Mouse (Mus musculus) liver, adult 2 months (tissue): ENCODE results near the gene Gm826. TPM values are rescaled to one million over a fixed set of nuclear protein-coding genes. Genes with fewer than 3 reads are reported as not detected.

Source experiments
- DNase-seq: peaks from one replicate; pipeline ENCODE4 v3.0.0-alpha.2; 2011; ENCODE audit warnings: low read depth, low spot score; ENCODE audit errors: extremely low read depth
- H3K27ac ChIP-seq: fragments of 200-500 bp; replicated peaks from 2 replicates; pipeline ENCODE4 v1.5.1; 2012; ENCODE audit warnings: low read depth, mild to moderate bottlenecking, control low read depth, inconsistent platforms, low read length; ENCODE audit not compliant: insufficient read depth
- H3K27me3 ChIP-seq: fragments of 200-500 bp; 2 replicates; pipeline ENCODE4 v1.6.1; 2012; ENCODE audit warnings: mild to moderate bottlenecking, moderate library complexity, low read length, inconsistent platforms; ENCODE audit not compliant: control insufficient read depth, insufficient read depth
- H3K36me3 ChIP-seq: fragments of 200-500 bp; 2 replicates; pipeline ENCODE4 v1.6.1; 2012; ENCODE audit warnings: low read length, inconsistent platforms; ENCODE audit not compliant: control insufficient read depth, insufficient read depth
- H3K4me1 ChIP-seq: fragments of 200-500 bp; 2 replicates; pipeline ENCODE4 v1.6.1; 2011; ENCODE audit warnings: low read length; ENCODE audit not compliant: control insufficient read depth, insufficient read depth
- H3K4me3 ChIP-seq: fragments of 200-500 bp; 2 replicates; pipeline ENCODE4 v1.5.1; 2011; ENCODE audit warnings: low read depth, mild to moderate bottlenecking, control low read depth, low read length, moderate library complexity; ENCODE audit not compliant: insufficient read depth
- H3K79me2 ChIP-seq: fragments of 200-500 bp; 2 replicates; pipeline ENCODE4 v1.6.1; 2012; ENCODE audit warnings: inconsistent platforms, mild to moderate bottlenecking, low read length, moderate library complexity; ENCODE audit not compliant: control insufficient read depth, insufficient read depth
- H3K9ac ChIP-seq: fragments of 200-500 bp; 2 replicates; pipeline ENCODE4 v1.6.1; 2012; ENCODE audit warnings: low read depth, mild to moderate bottlenecking, control low read depth, inconsistent platforms, low read length
- CTCF ChIP-seq: fragments of 200-500 bp; IDR thresholded peaks from 2 replicates; pipeline ENCODE4 v1.5.1; 2011; ENCODE audit warnings: low read depth, low read length, control low read depth
- POLR2A ChIP-seq: fragments of 200-500 bp; IDR thresholded peaks from 2 replicates; pipeline ENCODE4 v1.6.1; 2011; ENCODE audit warnings: low read length, control low read depth; ENCODE audit not compliant: insufficient read depth; ENCODE audit errors: extremely low read depth
- WGBS: fragments of 180-500 bp; shearing (Covaris S2); methylation state at CpG from one replicate; pipeline ENCODE4 v1.1.7; 2018; 5-methylcytosine and 5-hydroxymethylcytosine counted together
- polyA plus RNA-seq: library from polyadenylated mRNA; depleted of rRNA; stranded (reverse); fragments of >200 nt; gene quantifications from 2 replicates; pipeline ENCODE4 v1.2.3, GENCODE M21; 2012; rRNA removed
- total RNA-seq: library from RNA; depleted of rRNA; stranded (reverse); fragments of >200 nt; gene quantifications from 2 replicates; pipeline ENCODE4 v1.2.3, GENCODE M21; 2014; rRNA removed

The Gm826 gene
- total and polyA plus RNA-seq, 2 experiments = 1.4 to 4.1 TPM

DNA sequence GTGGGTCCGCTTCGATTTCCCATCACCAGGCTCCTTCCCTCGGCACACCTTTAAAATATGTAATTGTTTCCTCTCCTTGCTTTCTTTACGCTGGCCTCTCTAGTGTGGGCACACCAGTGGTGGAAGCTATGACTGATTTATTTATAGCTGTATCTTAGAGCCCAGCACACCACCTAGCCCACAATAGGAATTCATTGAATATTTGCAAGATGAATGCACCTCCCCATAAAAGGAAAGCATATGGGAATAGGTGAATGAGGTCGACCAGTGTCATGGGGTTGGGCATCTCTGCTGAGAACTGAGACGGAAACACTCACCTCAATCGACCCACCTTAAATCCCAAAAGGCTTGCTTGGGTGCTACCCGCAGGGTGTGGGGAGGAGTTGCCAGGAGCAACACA is 70.1 kb downstream of the Gm826 start:
- Histone ChIP-seq H3K9ac (no peak overlapping the region), H3K36me3 (no peaks in the 10 kb centered on the region), H3K4me1 (no peaks in the 10 kb centered on the region), H3K27me3 (no peaks in the 10 kb centered on the region), H3K79me2 (no peaks in the 10 kb centered on the region), H3K27ac (no peak overlapping the region), H3K4me3 (no peak overlapping the region)
- no peak for DNase-seq
- WGBS = 93% methylated on average over 8 of the region's 8 CpGs
- TF ChIP-seq CTCF (no peak), POLR2A (no peak)

DNA sequence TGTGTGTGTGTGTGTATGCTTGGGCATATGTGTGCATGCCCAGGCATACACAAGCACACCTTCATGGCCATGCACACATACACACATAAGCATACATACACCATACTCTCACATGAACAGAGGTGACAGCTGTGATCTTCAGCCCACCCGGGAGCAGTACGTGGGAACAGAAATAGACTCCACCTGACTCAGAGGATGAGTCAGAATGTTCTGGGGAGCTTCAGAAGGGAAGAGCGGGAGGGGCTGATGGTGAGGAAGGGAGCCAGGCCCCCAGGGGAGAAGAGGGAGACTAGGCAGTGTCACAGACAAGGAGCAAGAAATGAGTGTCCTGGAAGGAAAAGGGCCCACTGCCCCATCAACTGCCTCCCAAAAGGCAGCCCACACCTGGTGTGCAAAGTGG is 72.4 kb downstream of the Gm826 start:
- no peak overlapping the region for H3K4me3 ChIP-seq
- DNase-seq = no peak

More for the DNA sequence above, 72.4 kb downstream of the Gm826 start:
- no peaks in the 10 kb centered on the region for H3K27me3 ChIP-seq
- no peaks in the 10 kb centered on the region for H3K79me2 ChIP-seq
- TF ChIP-seq CTCF (no peak), POLR2A (no peak)
- H3K9ac ChIP-seq = no peak overlapping the region
- H3K4me1 ChIP-seq = no peaks in the 10 kb centered on the region
- 86% methylated on average over 3 of the region's 3 CpGs for WGBS
- no peak overlapping the region for H3K27ac ChIP-seq
- no peaks in the 10 kb centered on the region for H3K36me3 ChIP-seq

Other genes starting within 250 kb of the Gm826 start
- gene Mafb, start 32.9 kb upstream of the Gm826 start, total RNA-seq = 17.0 and 22.3 TPM in 2 replicates
- gene Mafb, start 32.9 kb upstream of the Gm826 start, polyA plus RNA-seq = 6.3 and 10.3 TPM in 2 replicates